Mouse (Mus musculus): ENCODE measurements around the gene Nfic.

DNA sequence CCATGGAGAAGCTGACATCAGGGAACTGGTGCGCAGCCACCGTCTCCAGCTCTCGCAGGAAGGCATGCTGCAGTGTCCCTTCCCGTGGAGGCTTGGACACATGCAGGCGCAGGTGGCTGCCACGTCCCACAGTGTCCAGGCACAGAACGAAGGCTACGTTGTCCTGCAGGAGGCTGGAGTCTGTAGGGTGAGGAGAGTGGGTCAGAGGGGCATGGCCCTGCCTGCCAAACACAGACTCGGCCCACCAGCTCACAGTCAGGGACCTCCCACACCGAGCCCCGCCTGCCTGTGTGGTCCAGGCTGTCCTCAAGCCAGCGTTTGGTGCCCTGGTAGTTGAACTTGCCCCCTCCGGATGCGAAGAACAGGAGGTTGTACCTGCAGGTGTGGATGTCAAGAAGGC, 34.5 kb upstream of the Nfic start:
- no peak for TF ChIP-seq CTCF (IDR thresholded peaks at IDR 0.05; ENCODE audit: low read depth)
- TF ChIP-seq EP300 (IDR thresholded peaks at IDR 0.05; ENCODE audit: low read depth), result no peak
